19 mouse cellular contexts compared by ENCODE assay signal in the genomic region with DNA sequence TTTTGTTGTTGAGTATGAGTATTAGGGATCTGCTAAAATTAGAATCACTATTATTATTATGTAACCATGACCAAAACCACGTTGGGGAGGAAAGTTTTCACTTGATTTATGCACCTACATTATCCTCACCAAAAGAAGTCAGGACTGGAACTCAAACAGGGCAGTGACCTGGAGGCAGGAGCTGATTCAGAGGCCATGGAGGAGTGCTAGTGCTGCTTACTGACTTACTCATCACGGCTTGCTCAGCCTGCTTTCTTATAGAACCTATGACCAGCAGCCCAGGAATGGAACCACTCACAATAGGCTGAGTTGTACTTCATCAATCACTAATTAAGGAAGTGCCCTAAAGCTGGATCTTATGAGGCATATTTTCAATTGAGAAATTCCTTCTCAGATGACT.
A peak's percentile ranks its signal among the peaks of the same experiment; 100 is the strongest.
DNase-seq lines count a peak whose midpoint lies in the region; ATAC-seq lines count a peak whose summit lies in the region.
"Had no signal": no experiment of that assay in that cellular context is flagged by ENCODE, and none has a peak within 500 bp of the region (broad histone marks: within the 10 kb centered on the region; RNA-seq: fewer than 3 reads in every experiment).

No protein-coding gene starts in this region.

- H3K27me3 ChIP-seq in kidney, embryonic 14.5 days (ENCODE audit: control insufficient read depth, insufficient read depth, low read length), result no peaks in the 10 kb centered on the region
- H3K27me3 ChIP-seq: embryonic facial prominence, embryonic 13.5 days; embryonic facial prominence, embryonic 15.5 days; forebrain, embryonic 13.5 days; forebrain, embryonic 15.5 days had no signal

- 45% methylated on average over 2 of the region's 2 CpGs for WGBS in kidney, embryonic 14.5 days

- H3K27ac ChIP-seq in kidney, embryonic 14.5 days (ENCODE audit: low read depth, low read length), result no peak overlapping the region
- H3K27ac ChIP-seq: embryonic facial prominence, embryonic 13.5 days; embryonic facial prominence, embryonic 15.5 days; forebrain, embryonic 13.5 days; forebrain, embryonic 15.5 days had no signal

- H3K4me3 ChIP-seq in kidney, embryonic 14.5 days (ENCODE audit: low read length), result no peak overlapping the region
- H3K4me3 ChIP-seq: embryonic facial prominence, embryonic 13.5 days; embryonic facial prominence, embryonic 15.5 days; erythroblast, embryonic 14.5 days; forebrain, embryonic 13.5 days; forebrain, embryonic 15.5 days had no signal

- H3K9me3 ChIP-seq in kidney, embryonic 14.5 days (ENCODE audit: control insufficient read depth, low read length), result no peaks in the 10 kb centered on the region
- H3K9me3 ChIP-seq: embryonic facial prominence, embryonic 13.5 days; embryonic facial prominence, embryonic 15.5 days; forebrain, embryonic 13.5 days; forebrain, embryonic 15.5 days had no signal

- DNase-seq in adrenal gland, adult 2 months, result peak; percentile 9
- no peak for DNase-seq in adrenal gland, postnatal 14 days
- peak; percentile 55 for DNase-seq in NIH3T3 (ENCODE audit: low read depth)
- no peak for DNase-seq in right cerebral cortex, postnatal 10 days (ENCODE audit: low spot score in 2 of 2)
- DNase-seq: adrenal gland, adult 8-10 months; adrenal gland, postnatal 25 days; cerebellum, adult 11 months; cerebellum, adult 18-20 months; cerebellum, adult 8-10 months; cerebellum, adult 9-11 months; cerebellum, postnatal 14 days; cerebellum, postnatal 36 days; embryo, embryonic 11 days had no signal

- no peaks in the 10 kb centered on the region for H3K4me1 ChIP-seq in kidney, embryonic 14.5 days (ENCODE audit: control insufficient read depth, insufficient read depth, low read length)
- H3K4me1 ChIP-seq: embryonic facial prominence, embryonic 13.5 days; embryonic facial prominence, embryonic 15.5 days; forebrain, embryonic 13.5 days; forebrain, embryonic 15.5 days had no signal

- ATAC-seq in kidney, embryonic 14.5 days (ENCODE audit: low FRiP score, low TSS enrichment), result no peak
- ATAC-seq: forebrain, embryonic 13.5 days; forebrain, embryonic 15.5 days had no signal

- no peaks in the 10 kb centered on the region for H3K36me3 ChIP-seq in kidney, embryonic 14.5 days (ENCODE audit: control insufficient read depth, insufficient read depth, low read length)
- H3K36me3 ChIP-seq: embryonic facial prominence, embryonic 13.5 days; embryonic facial prominence, embryonic 15.5 days; forebrain, embryonic 15.5 days had no signal

- H3K9ac ChIP-seq in kidney, embryonic 14.5 days (ENCODE audit: low read depth, low read length), result no peak overlapping the region
- H3K9ac ChIP-seq: embryonic facial prominence, embryonic 13.5 days; embryonic facial prominence, embryonic 15.5 days; forebrain, embryonic 13.5 days; forebrain, embryonic 15.5 days had no signal

- H3K4me2 ChIP-seq in kidney, embryonic 14.5 days (replicated peaks; ENCODE audit: low read depth, low read length), result no peak overlapping the region
- H3K4me2 ChIP-seq: embryonic facial prominence, embryonic 13.5 days; embryonic facial prominence, embryonic 15.5 days; forebrain, embryonic 13.5 days; forebrain, embryonic 15.5 days had no signal

Comparison
In these comparisons a context has a peak if more than half of its experiments do, and no peak if none do; other contexts are left out.
1. DNase-seq: peak in adrenal gland, adult 2 months (single experiment) and NIH3T3 (single experiment); none in adrenal gland, postnatal 14 days (single experiment) and right cerebral cortex, postnatal 10 days (0 of 2).